7 mouse cellular contexts compared by ENCODE assay signal in genomic region chr11:116198639-116199531, GRCm38 (mm10). TPM values are rescaled to one million over a fixed set of nuclear protein-coding genes. Genes with fewer than 3 reads are reported as not detected.
DNase-seq lines count a peak whose midpoint lies in the region; ATAC-seq lines count a peak whose summit lies in the region.

Gene Ten1 (plus strand): TSS chr11:116198855.
Gene Acox1 (minus strand): TSS chr11:116199045.

- peak within 1 kb of the TSS; percentile 61 for H3K4me2 ChIP-seq in intestine, embryonic 16.5 days (ENCODE audit: low read depth, low read length)
- H3K4me2 ChIP-seq in midbrain, embryonic 11.5 days: peak within 1 kb of the TSS; percentile 75

- H3K36me3 ChIP-seq in intestine, embryonic 16.5 days (ENCODE audit: control insufficient read depth, insufficient read depth, low read length): no peaks in the 10 kb centered on the region
- H3K36me3 ChIP-seq in midbrain, embryonic 11.5 days (ENCODE audit: control insufficient read depth, insufficient read depth, low read length): no peaks in the 10 kb centered on the region

- peak within 1 kb of the TSS; percentile 88 for H3K27ac ChIP-seq in intestine, embryonic 16.5 days (ENCODE audit: low read length)
- H3K27ac ChIP-seq in midbrain, embryonic 11.5 days (ENCODE audit: low read depth, low read length): peak within 1 kb of the TSS; percentile 95

- intact Hi-C loops in left cerebral cortex, postnatal 36 days (cut with DNase I): loop anchor here (5.0 kb wide), 1 partner anchor 52 kb away; no protein-coding TSS in a partner anchor

- DNase-seq in adrenal gland, adult 8-10 months: peak; percentile 98
- DNase-seq in embryo, embryonic 9.5 days (ENCODE audit: extremely low spot score): peak; percentile 99
- peak; percentile 89 to 95 for DNase-seq in gastrocnemius, postnatal 4 days (ENCODE audit: low spot score in 2 of 2)
- peak; percentile 97 to 98 for DNase-seq in left cerebral cortex, postnatal 36 days (ENCODE audit: low spot score in 2 of 2)
- DNase-seq in midbrain, embryonic 11.5 days (ENCODE audit: low spot score, missing footprints): peak; percentile 100
- peak; percentile 97 for DNase-seq in skeletal muscle tissue, adult 2 months (ENCODE audit: low read depth, low spot score)

- no peaks in the 10 kb centered on the region for H3K9me3 ChIP-seq in intestine, embryonic 16.5 days (ENCODE audit: control insufficient read depth, low read length)
- H3K9me3 ChIP-seq in midbrain, embryonic 11.5 days (ENCODE audit: control insufficient read depth, low read length): no peaks in the 10 kb centered on the region

- H3K9ac ChIP-seq in intestine, embryonic 16.5 days (ENCODE audit: low read depth, low read length): peak within 1 kb of the TSS; percentile 94
- H3K9ac ChIP-seq in midbrain, embryonic 11.5 days (ENCODE audit: low read length): peak within 1 kb of the TSS; percentile 87

- H3K27me3 ChIP-seq in intestine, embryonic 16.5 days (replicated peaks; ENCODE audit: control insufficient read depth, insufficient read depth, low read length): no peaks in the 10 kb centered on the region
- H3K27me3 ChIP-seq in midbrain, embryonic 11.5 days (ENCODE audit: control insufficient read depth, insufficient read depth, low read length): no peaks in the 10 kb centered on the region

- H3K4me3 ChIP-seq in intestine, embryonic 16.5 days (ENCODE audit: low read length): peak within 1 kb of the TSS; percentile 78
- H3K4me3 ChIP-seq in midbrain, embryonic 11.5 days (ENCODE audit: low read depth, low read length): peak within 1 kb of the TSS; percentile 85

- ATAC-seq in intestine, embryonic 16.5 days: peak; percentile 96
- peak; percentile 99 for ATAC-seq in midbrain, embryonic 11.5 days (ENCODE audit: low FRiP score)

- under 1% methylated on average over 62 of the region's 62 CpGs for WGBS in intestine, embryonic 16.5 days
- under 1% methylated on average over 62 of the region's 62 CpGs for WGBS in midbrain, embryonic 11.5 days

- H3K4me1 ChIP-seq in intestine, embryonic 16.5 days (ENCODE audit: control insufficient read depth, insufficient read depth, low read length): peaks cover 14% of the 10 kb centered on the region; the same call in 1 of the 2 replicates
- 0 out of 2 replicates have a peak, but pooled peaks cover 6% of the 10 kb centered on the region for H3K4me1 ChIP-seq in midbrain, embryonic 11.5 days (ENCODE audit: control insufficient read depth, insufficient read depth, low read length)

RNA-seq across cellular contexts. Expression of gene Ten1, which starts in this region (rescaled TPM):
- 10 to 100 TPM; 20.4 to 26.3 (median 23.6) TPM for total RNA-seq in adrenal gland, adult 8-10 months (2022)
- total RNA-seq in gastrocnemius, postnatal 4 days (2021): 10 to 100 TPM; 29.2 to 38.6 TPM
- 106 and 115 TPM in 2 replicates for polyA plus RNA-seq in intestine, embryonic 16.5 days (2015; fragmentation: Nextera tagmentation; extraction: Ambion mirVana)
- total RNA-seq in left cerebral cortex, postnatal 36 days (2021): 10 to 100 TPM; 41.3 to 41.6 TPM
- 48.6 and 55.6 TPM in 2 replicates for polyA plus RNA-seq in midbrain, embryonic 11.5 days (2014; fragmentation: Nextera tagmentation; extraction: Ambion mirVana)

RNA-seq across cellular contexts. Expression of gene Acox1, which starts in this region (rescaled TPM):
- total RNA-seq in adrenal gland, adult 8-10 months (2022): 100 to 1,000 TPM; 158 to 197 (median 185) TPM
- 10 to 100 TPM; 45.6 to 47.5 TPM for total RNA-seq in gastrocnemius, postnatal 4 days (2021)
- polyA plus RNA-seq in intestine, embryonic 16.5 days (2015; fragmentation: Nextera tagmentation; extraction: Ambion mirVana): 85.5 and 104 TPM in 2 replicates
- 100 to 1,000 TPM; 115 to 118 TPM for total RNA-seq in left cerebral cortex, postnatal 36 days (2021)
- 32.8 and 36.1 TPM in 2 replicates for polyA plus RNA-seq in midbrain, embryonic 11.5 days (2014; fragmentation: Nextera tagmentation; extraction: Ambion mirVana)

Comparison
In these comparisons a context has a peak if more than half of its experiments do, and no peak if none do; other contexts are left out.
1. Peak in every context shown above with its lines: DNase-seq, ATAC-seq, H3K4me3 ChIP-seq and H3K27ac ChIP-seq.